Mouse (Mus musculus) spleen, adult 2 months (tissue): ENCODE data around the gene Rnase12. TPM values are rescaled to one million over a fixed set of nuclear protein-coding genes. Genes with fewer than 3 reads are reported as not detected.

ENCODE experiments used
- DNase-seq, 2 experiments: peaks; one replicate each; pipeline versions ENCODE4 v3.0.0 to v3.0.0-alpha.2; 2012 to 2021; ENCODE audit warnings: low spot score in 2 of 2, low read depth in 1 of 2
- H3K27ac ChIP-seq: fragments of 200-500 bp; 2 replicates; pipeline ENCODE4 v1.5.1; 2012; ENCODE audit warnings: low read length, inconsistent platforms; ENCODE audit not compliant: insufficient read depth
- H3K27me3 ChIP-seq: fragments of 200-500 bp; 2 replicates; pipeline ENCODE4 v1.6.1; 2012; ENCODE audit warnings: mild to moderate bottlenecking, moderate library complexity, low read length, inconsistent platforms; ENCODE audit not compliant: control insufficient read depth, insufficient read depth
- H3K36me3 ChIP-seq: fragments of 200-500 bp; 2 replicates; pipeline ENCODE4 v1.6.1; 2012; ENCODE audit warnings: mild to moderate bottlenecking, low read length, inconsistent platforms; ENCODE audit not compliant: control insufficient read depth, insufficient read depth
- H3K4me1 ChIP-seq: fragments of 200-500 bp; 2 replicates; pipeline ENCODE4 v1.6.1; 2011; ENCODE audit warnings: inconsistent platforms; ENCODE audit not compliant: control insufficient read depth, insufficient read depth, insufficient read length
- H3K4me3 ChIP-seq: fragments of 200-500 bp; 2 replicates; pipeline ENCODE4 v1.5.1; 2011; ENCODE audit warnings: mild to moderate bottlenecking, inconsistent platforms; ENCODE audit not compliant: insufficient read depth, insufficient read length; ENCODE audit errors: extremely low read depth
- CTCF ChIP-seq: fragments of 200-500 bp; IDR thresholded peaks from 2 replicates; pipeline ENCODE4 v1.5.1; 2011; ENCODE audit warnings: mild to moderate bottlenecking, inconsistent platforms; ENCODE audit not compliant: insufficient read depth, insufficient read length, insufficient replicate concordance; ENCODE audit errors: extremely low read depth
- POLR2A ChIP-seq: fragments of 200-500 bp; IDR thresholded peaks from 2 replicates; pipeline ENCODE4 v1.6.1; 2011; ENCODE audit warnings: low read depth, low read length, inconsistent platforms
- WGBS: fragments of 180-500 bp; shearing (Covaris S2); methylation state at CpG from one replicate; pipeline ENCODE4 v1.1.7; 2018; 5-methylcytosine and 5-hydroxymethylcytosine counted together
- polyA plus RNA-seq: library from polyadenylated mRNA; depleted of rRNA; stranded (reverse); fragments of >200 nt; gene quantifications from 2 replicates; pipeline ENCODE4 v1.2.3, GENCODE M21; 2012

The Rnase12 gene
- polyA plus RNA-seq, 1 experiment: 1.1 TPM

DNA sequence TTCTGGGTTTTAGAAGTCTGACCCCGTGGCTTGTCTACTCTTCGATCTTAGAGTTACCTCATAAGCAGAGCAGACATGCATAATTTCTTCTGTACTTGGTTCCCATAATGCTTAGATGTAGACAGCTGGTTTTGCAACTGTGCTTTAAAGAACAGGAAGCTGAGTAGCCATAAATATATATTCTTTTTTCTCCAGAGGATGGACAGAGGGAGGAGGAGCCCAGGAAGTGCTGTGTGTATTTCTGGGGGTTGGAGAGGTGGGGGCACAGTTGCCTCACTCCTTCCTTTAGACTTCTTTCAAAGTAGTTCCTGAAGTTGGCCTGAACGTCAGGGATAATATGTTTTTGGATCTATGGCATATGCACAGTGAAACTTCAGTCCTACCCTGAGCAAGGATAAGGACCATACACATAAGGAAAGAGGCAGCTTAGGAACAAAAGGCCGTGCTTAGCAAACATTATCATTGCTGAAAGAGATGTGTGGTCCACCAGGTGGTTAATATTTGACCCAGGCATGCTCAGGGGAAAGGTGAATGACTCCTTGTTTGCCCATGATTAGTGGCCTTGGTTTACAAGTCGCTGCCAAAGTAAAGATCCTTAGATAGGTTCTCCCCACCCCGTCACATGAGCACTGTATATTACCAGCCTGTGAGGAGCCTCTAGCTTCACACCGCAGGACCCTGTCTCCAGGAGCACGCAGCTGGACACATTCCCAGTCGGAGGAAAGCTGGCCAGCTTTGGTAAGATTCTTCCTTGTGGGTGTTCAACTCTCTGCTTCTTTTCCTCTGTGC, 38.5 kb upstream of the Rnase12 start:
- no peak overlapping the region for H3K4me3 ChIP-seq
- H3K27ac ChIP-seq: no peak overlapping the region
- no peaks in the 10 kb centered on the region for H3K4me1 ChIP-seq
- WGBS: 52% methylated on average over 9 of the region's 9 CpGs
- TF ChIP-seq POLR2A (no peak), CTCF (no peak)
- no peaks in the 10 kb centered on the region for H3K27me3 ChIP-seq
- no peaks in the 10 kb centered on the region for H3K36me3 ChIP-seq
- DNase-seq: no peak

DNA sequence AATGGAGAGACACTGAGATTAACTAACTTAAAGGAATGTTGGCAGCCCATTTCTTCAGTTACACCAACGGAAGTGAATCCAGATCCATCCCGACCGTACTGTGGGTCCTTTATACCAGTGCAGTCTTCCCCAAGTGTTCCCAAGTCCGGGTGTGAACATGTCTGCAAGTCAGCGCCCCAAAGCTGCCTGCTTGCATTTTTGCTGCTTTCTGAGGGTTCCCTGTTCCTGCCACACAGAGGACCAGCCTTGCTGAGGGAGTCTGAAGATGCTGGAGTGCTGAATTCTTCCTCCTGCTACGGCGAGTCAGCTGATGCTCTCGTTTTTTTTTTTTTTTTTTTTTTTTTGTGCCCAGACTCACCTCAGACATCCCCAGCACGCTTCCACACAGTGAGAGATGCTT, 37.5 kb upstream of the Rnase12 start:
- no peaks in the 10 kb centered on the region for H3K36me3 ChIP-seq
- no peak for DNase-seq
- WGBS: 72% methylated on average over 9 of the region's 9 CpGs
- H3K4me1 ChIP-seq: no peaks in the 10 kb centered on the region
- H3K27me3 ChIP-seq: no peaks in the 10 kb centered on the region
- no peak for TF ChIP-seq POLR2A
- no peak for TF ChIP-seq CTCF
- no peak overlapping the region for H3K4me3 ChIP-seq
- H3K27ac ChIP-seq: no peak overlapping the region

DNA sequence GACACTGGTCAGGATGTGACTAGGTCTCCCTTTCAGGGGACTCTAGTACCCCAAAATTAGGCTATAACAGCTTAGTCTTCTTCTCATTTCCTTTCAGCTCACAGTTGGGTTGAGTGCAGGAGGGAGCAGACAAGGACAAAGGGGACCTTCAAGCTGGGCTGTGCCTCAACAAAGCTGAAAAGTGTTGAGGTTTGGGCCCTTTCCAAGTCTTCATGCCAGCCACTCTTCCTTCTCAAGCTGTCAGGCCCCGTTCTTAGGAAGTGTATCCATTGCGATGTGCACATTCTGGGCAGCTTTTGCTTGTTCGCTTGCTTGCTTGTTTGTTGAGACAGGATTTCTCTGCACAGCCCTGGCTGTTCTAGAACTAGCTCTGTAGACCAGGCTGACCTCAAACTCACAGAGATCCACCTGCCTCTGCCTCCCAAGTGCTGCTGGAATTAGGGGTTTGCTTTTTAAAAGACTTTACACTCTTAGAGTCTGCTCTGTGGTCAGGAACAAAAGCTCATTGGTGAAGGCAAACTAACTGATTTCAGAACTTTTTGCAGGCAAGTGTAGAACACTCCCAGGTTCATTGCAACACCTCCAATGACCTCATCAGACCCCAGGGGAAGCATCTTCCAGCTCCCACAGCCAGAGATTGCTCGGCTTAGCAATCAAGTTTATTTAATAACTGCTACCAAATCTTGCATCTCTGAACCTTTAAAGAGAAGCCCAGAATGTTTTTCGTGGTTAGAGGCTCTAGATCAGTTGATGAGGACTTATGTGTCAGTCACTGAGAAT, 36.8 kb upstream of the Rnase12 start:
- 50% methylated on average over 5 of the region's 5 CpGs for WGBS
- no peak for DNase-seq
- Histone ChIP-seq H3K4me1 (no peaks in the 10 kb centered on the region), H3K4me3 (no peak overlapping the region), H3K36me3 (no peaks in the 10 kb centered on the region), H3K27ac (no peak overlapping the region), H3K27me3 (no peaks in the 10 kb centered on the region)
- TF ChIP-seq CTCF: no peak
- no peak for TF ChIP-seq POLR2A

DNA sequence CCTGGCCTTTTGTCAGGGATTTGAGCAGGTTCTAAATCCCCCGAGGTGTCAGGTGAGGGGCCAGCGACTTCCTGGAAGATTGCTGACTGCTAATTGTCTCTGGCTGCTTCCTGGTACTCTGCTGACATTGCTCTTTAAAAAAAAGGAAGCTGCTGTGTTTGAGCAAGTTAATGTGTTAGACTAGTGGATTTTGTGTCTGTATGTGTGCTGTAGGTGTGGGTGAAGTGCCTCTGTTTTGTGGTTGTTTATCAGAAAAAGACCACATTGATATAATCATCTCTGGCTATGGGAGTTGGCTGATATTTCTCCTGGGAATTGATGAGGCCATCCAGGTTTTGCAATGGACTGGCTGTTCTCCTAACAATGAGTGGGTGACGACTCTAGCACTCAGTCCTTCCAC, 36.0 kb upstream of the Rnase12 start:
- TF ChIP-seq POLR2A: no peak
- DNase-seq: peak in 1 of 2 experiments; percentile 30
- Histone ChIP-seq H3K36me3 (no peaks in the 10 kb centered on the region), H3K27ac (no peak overlapping the region), H3K27me3 (no peaks in the 10 kb centered on the region), H3K4me1 (no peaks in the 10 kb centered on the region), H3K4me3 (no peak overlapping the region)
- WGBS: 22% methylated on average over 3 of the region's 3 CpGs

DNA sequence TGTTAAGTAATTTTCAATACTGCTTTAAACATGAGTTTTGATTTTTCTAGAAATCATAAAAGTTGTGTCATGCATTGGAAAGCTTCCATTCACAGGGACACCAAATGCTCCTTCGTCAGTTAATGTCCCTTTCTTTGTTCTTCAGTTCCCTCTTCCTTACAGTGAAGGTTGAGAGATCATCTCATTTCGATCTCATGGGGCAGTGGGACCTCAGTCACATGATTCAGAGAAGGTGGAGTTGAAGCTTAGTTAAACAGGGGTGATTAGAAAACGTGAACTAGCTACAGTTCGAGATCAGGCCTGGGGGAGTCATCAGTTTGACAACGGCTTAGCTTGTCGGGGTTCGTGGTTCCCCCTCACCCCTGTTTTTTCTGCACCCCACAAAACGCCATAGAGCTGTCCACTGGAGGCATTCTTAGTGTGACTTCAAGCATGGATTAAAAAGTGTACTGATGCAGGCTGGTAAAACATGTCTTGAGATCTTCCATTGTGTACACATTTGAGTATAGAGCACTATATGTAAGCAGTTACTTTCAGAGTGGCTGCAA, 34.7 kb upstream of the Rnase12 start:
- Histone ChIP-seq H3K4me1 (no peaks in the 10 kb centered on the region), H3K4me3 (no peak overlapping the region), H3K36me3 (no peaks in the 10 kb centered on the region), H3K27ac (no peak overlapping the region), H3K27me3 (no peaks in the 10 kb centered on the region)
- DNase-seq: no peak
- TF ChIP-seq POLR2A: no peak
- WGBS: 28% methylated on average over 8 of the region's 8 CpGs

DNA sequence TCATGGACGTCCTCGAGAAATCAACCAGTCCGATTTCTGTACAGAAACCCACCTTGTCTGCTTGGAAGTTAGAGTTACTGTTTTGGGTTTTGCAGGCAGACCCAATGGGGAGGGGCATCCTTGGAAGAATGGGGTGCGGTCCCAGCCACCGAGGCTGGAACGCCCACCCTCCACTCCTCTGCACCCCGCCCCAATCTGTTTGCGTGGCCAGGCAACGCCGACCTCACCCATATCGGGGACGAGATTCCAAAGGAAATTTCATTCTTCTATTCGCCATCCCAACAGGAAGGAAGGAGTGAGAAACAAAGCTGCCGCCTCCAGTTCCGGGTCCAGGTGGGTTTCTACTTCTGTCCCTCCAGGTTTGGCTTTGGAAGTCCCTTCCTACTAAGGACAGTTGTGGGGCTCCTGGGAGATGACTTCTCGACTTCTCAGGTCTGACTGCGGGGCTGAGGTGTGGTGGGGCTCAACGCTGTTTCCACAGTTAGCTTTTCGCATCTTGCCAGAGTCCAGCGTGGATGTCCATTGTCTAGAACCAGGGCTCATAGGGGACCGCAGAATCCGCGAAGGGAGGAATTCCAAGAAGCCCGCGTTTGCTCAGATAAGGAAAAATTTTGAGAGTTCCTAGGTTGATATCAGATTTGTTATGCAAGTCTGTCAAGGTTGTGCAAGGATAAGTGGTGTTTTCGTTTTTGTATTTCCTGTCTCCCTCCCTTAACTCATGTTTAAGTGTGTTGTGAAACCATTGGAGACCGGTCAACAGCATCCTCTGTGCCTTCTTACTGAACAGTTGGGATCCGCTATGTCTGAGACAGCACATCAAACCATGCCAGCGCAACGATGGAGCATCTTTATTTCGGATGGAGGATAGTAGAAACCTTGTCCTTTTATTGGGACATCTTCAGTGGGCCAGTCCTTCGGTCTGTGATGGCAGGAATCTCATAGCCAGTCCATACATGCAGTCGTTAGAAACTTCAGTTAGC, 33.8 kb upstream of the Rnase12 start, which contains the start of the genes Rnase4 and Ang:
Gene Rnase4, plus strand, starts transcription at position 157 of the 980 bp plus-strand sequence.
Gene Ang, plus strand, starts transcription at position 230 of the 980 bp plus-strand sequence.
- Histone ChIP-seq H3K27me3 (no peaks in the 10 kb centered on the region), H3K36me3 (no peaks in the 10 kb centered on the region), H3K4me3 (peak within 1 kb of the TSS; percentile 85), H3K4me1 (no peaks in the 10 kb centered on the region), H3K27ac (peak within 1 kb of the TSS; percentile 66)
- TF ChIP-seq POLR2A (no peak), CTCF (no peak)
- peak in 1 of 2 experiments; percentile 16 for DNase-seq
- WGBS: 16% methylated on average over 33 of the region's 33 CpGs
